Mouse (Mus musculus) left cerebral cortex, adult 8-10 months (tissue): ENCODE measurements around the gene Amigo3. TPM values are rescaled to one million over a fixed set of nuclear protein-coding genes. Genes with fewer than 3 reads are reported as not detected.
"Not testable (repeated sequence)": the region's sequence is repeated elsewhere in the genome, so short reads cannot be mapped to it uniquely, and the experiment has no call there.

ENCODE experiments used
- DNase-seq, 2 experiments: peaks; one replicate each; pipeline ENCODE4 v3.0.0; 2022; ENCODE audit warnings: low spot score in 2 of 2
- total RNA-seq, 4 experiments: library from RNA; stranded (reverse); gene quantifications; 2 replicates each; pipeline ENCODE4 v1.2.4; 2022

Gene Amigo3
- 1 to 10 TPM in 2 of 4 experiments, under 1 TPM in 2; 0.70 to 1.3 (median 1.0) TPM for total RNA-seq

DNA sequence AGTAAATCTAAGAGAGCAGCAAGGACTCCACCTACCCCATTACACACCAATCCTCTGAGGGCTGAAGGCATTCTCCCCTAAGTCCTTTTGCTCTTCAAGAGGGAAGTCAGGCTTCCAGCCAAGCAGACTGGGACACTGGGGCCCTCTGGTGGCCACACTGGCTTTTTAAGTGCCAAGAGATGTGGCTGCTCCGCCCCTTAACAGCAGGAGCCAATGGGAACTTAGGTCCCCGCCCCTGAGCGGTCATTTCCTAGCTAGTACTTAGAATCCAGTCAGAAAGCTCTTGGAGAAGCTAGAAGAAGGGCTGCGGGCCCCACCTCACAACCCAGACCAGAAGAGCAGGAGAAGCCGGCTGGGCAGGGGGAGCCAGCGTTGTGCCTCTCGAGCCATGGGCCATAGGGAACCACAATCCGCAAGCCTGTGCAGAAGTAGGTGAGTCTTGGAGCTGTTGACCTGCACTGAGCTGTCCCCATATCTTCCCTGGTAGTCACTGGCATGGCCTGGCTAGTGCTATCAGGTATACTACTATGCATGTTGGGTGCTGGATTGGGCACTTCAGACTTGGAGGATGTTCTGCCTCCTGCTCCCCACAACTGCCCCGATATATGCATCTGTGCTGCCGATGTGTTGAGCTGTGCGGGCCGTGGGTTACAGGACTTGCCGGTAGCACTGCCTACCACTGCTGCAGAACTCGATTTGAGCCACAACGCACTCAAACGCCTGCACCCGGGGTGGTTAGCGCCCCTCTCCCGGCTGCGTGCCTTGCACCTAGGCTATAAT, at the start of gene Amigo3:
TSS of gene Amigo3 (plus strand) at position 275 of the 780 bp plus-strand sequence.
- DNase-seq, result peak; percentile 92 to 98

DNA sequence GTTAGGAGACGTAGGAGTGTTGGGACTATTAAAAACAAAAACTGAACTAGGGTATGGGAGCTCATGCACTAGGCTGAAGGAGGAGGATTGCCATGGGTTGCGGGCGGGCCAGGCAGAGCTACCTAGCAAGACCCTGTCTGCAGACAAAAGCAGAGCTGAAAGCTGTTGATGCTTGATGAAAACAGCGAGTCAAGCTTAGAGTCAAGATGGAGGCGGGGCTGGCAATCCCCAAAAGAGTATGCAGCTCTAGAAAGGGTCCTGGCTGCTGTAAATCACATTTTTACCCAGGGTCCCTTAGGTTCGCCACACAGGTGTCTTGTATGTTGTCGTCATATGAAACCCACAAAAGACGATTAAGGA, 49.4 kb upstream of the Amigo3 start:
- DNase-seq, result no peak

DNA sequence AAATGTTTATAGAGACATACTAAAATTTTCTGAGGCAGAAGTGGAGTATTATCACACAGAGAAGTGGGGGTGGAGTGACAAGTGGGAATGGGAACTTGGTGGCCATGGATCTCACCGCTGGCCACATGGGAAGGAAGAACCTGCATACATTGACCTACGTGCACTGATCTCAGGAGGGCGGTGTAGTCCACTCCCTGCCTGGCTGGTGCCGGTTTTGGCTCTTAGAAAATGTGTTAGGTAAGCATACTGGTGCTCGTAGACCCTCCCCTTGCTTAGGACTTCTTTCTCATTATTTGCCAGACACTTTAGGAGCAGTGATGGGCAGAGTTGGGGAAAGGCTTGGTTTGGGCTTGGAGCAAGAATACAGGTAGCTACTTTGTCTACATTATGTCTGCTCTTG, 44.9 kb upstream of the Amigo3 start:
- DNase-seq, result no peak

DNA sequence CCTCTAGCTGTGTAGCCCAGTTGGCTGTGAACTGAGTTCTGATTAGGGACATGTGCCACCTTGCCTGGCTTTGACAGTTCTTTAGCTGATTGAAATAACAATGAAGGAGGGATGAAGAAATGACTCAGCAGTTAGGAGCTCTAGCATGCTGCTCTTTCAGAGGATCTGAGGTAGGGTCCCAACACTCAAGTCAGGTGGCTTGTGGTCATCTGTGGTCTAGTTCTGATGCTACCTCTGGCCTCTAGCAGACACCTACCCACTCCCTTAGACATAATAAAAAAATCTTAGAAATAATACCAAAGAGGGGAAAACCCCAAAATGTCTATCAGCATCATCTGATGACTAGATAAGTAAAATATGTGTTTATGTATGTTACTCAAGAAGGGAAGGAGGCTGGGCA, 42.6 kb upstream of the Amigo3 start:
- DNase-seq, result no peak

DNA sequence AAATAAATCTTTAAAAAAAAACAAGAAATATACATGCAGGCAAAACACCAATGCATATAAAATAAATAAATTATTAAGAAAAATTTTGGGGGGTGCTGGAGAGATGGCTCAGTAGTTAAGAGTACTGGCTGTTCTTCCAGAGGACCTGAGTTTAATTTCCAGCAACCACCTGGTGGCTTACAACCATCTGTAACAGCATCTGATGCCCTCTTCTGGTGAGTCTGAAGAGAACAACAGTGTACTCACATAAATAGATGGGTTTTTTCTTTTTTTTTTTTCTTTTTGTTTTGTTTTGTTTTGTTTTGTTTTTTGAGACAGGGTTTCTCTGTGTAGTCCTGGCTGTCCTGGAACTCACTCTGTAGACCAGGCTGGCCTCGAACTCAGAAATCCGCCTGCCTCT, 39.4 kb upstream of the Amigo3 start:
- not testable (repeated sequence) for DNase-seq

DNA sequence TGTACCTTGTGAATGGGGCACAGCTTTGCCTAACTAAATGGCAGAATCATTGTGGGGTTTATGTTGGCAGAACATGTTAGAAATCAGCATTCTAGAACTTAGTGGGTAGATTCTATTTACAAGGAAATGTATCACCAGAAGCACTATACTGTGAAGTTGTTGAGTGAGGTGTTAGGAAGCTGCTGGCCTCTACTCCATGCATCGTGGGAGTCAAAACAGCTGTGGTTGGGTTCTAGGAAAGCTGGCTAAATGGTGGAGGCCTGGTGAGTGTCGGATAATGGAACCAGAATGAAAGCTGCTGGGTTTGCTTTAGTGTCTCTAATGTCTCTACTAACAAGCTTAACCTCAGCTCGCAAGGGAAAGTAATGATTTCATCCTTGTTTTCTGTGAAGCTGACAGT, 35.8 kb upstream of the Amigo3 start:
- peak in 1 of 2 experiments; percentile 34 for DNase-seq

DNA sequence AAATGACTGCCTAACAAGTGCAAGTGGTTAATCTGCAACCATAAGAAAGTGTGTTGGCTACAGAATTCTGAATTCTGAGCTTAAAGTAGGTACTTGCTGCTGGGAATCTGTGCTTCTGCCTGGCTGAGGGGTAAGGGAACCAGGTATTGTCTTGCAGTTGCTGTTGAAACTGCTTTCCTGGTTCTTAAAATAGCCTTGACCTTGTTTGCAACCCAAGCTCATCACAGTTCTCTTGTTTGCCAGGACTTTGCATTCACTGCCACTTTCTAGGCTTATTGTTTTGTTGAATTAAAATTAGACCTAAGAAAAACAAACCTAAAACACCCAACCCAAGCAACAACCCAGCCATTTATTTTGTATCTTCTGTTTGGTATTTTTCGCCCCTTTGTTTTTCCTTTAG, 32.2 kb upstream of the Amigo3 start:
- DNase-seq, result no peak

DNA sequence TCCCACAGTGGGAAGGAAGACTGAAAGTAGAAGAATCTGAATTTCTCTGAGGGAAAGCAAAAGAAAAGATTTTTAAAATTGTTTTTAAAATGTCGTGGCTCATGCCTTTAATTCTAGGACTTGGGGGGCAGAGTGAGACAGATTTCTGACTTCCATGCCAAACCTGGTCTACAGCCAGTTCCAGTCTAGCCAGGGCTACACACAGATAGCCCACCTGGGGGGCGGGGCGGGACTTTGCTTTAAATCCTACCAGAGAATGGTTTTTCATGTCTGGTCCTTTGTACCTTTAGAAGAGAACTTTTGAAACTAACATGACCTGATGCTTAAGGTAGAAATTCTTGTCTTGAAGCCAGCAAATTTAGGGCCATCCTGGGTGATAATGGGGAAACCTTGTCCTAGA, 29.7 kb upstream of the Amigo3 start:
- no peak for DNase-seq

DNA sequence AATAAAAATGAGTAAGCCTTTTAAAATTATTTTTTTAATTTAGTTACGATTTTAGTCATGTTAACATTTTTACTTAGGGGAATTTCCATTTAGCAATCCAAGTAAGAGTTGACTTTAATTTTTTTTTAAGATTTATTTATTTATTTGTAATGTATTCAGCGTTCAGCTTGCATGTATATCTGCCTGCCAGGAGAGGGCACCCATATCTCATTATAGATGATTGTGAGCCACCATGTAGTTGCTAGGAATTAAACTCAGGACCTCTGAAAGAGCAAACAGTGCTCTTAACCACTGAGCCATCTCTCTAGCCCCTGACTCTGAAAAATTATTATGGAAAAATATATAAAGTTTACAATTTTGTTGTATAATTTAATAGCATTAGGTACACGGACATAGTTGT, 26.4 kb upstream of the Amigo3 start:
- DNase-seq, result no peak

DNA sequence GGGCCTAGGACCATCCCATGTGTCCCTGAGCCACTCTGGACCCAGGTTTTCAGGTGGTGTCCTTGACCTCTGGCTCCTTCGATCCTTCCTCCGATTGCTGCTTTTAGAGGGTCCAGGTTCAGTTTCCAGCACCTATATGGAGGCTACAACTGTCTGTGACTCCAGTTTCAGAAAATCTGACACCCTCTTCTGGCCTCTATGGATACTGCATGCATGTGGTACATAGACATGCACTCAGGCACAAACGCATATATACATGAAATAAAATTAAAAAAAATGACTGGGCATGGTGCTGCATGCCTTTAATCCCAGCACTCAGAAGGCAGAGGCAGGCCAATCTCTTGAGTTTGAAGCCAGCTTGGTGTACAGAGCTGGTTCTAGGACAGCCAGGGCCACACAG, 25.1 kb upstream of the Amigo3 start:
- DNase-seq, result no peak

DNA sequence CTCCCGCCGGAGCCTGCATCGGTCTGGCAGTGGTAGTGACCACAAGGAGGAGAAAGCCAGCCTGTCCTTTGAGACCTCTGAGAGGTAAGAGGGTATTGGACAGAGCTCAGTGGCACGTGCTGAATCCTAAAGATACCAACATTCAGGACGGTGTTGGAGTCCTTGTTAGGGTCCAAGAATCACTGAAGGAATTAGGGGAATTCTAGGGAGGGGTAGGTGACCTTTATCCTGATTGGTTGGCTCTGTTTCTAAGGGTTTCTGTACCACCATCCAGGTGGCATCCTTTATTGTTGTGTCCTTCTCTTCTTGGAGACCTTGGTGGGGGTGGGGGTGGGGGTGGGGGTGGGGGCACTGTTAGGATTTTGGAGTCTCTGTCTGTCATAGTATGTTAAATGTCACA, 20.8 kb upstream of the Amigo3 start:
- no peak for DNase-seq

DNA sequence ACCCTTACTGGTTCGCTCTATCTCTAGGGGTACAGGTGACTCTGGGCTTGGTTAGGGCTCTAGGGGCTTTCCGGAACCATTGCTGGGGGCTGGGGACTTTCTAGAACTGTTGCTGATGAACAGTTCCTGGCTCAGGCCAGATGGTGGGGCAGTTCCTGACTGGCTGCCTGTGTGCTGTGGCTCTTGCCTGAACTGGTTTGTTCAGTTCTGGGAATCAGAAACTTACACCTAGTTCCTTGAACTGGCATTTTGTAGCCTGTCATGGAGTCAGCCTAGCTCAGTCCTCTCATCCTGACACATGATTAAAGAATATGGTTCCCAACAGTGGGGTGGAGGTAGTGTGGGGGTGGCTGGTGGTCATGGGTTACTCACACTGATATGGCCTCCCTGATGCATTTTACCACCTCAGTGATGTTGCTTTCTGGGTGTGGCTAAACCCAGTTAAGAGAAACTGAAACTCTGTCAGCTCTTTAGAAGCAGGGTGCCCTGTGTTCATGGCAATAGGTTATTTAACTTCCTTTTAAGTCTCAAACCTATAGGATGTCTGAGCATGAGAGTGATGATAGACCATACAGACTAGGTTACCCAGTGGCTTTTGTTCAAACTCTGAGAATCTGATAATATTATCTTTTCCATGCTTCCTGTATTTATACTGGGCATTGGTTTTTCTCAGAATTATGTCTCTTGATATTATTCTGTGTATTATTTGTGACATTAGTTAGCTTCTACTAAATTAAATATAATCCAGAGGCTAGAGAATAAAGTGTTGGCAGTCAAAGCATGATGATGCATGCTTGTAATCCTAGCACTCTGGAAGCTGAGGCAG, 17.4 kb upstream of the Amigo3 start:
- no peak for DNase-seq

DNA sequence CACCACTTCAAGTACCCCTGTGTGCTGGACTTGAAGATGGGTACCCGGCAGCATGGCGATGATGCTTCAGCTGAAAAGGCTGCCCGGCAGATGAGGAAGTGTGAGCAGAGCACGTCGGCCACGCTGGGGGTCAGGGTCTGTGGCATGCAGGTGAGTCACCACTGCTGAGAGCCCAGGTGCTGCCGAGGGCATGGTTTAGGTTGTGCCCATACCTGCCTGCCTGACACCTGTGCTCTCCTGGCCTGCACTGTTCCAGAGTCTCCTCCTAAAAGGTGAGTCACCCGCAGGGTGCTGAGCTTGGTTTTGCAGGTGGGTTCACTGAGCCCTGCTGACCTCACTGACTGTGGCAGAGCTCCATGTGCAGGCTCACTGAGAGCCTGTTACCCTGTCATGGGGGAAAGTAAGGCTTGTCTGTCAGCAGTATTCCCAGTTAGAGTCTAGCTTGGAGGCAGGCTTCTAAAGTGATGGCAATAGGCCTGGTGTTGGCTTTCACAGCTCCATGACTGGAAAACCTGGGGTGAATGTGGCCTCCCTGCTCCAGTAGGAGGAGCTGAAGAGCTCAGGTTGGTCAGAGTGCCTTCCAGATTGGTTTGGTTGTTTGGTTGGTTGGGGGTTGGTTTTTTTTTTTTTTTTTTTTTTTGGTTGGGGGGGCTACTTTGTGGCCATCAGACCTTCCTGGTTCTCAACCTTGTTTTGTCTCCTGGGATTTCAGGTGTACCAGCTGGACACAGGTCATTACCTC, 8.0 kb upstream of the Amigo3 start:
- no peak for DNase-seq

DNA sequence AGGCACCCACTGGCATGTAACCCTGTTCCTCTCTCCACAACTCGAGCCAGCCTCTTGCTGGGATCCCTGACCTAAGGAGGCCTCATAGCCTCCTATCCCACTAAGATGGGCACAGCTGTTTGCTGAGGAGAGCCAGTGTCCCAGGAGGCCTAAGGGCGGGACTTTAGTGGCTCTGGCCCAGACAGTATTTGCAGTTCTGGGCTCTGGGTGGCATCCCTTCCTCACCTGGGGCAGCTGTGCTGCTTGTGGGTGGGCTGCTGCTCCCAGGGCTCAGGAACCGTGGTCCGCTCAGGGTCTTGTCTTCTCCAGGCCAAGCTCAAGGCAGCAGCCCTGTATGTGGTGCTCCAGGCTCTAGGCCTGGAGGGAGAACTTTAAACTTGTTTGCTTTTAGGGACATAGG, 6.4 kb upstream of the Amigo3 start:
- DNase-seq, result no peak

DNA sequence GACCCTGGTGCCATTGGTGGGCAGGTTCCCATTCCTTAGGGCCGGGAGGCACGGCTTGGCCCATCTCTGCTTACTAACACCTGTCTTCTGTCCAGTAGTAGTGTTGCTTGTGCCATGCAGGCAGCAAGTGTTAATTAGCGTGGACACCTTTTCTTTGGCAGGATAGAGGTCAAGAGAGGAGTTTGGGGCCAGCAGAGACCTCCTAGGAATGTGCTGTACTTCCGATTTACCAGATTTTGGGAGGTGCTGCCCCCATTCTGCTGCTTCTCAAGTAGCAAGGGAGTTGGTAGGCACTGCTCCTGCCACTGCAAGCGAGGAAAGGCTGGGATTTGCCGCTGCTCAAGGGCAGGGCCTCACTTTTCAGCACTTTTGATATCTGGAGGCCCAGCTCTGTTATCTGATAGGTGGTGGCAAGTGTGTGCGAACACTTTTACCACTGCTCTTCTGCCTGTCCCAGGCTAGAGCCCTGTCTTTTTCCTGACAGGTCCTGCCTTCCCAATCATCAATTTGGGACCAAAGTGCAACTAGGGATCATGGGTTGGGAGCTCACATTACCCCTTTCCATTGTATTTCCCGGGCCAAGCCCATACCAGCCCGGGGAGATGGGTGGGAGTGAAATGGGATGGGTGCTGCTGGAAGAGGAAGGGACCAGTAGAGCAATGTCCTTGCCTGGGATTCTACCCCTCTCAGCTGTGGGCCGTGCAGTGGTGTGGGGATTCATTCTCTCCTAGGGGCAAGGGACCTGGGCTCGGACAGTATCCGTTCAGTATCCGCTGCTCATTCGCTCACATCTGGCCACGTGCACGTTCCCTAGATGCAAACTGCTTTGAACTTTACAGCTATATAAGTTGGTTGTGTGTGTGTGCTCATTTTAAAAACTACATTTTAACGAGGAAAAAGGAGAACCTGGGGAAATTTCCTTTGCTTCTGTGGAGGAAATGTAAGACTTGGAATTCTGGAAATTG, 5.1 kb upstream of the Amigo3 start:
- DNase-seq, result no peak

DNA sequence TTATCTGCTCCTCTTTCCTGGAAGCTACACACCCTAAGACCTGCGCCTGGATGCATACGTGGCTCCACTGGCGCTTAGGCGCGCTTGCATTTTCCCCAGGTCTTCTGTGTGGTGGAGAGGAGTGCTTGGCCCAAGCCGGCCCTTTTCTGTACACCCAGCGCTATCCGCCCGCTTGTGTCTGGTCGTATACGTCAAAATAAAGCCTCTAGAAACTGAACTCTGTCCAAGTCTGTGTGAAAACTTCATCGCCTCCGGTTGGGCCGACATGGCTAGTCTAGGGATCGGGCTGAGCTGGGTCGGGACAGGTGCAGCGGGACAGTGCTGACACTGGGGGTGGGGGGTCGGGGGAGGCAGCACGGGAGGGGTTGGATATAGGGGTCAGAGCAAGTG, 4.4 kb upstream of the Amigo3 start:
- DNase-seq, result no peak

DNA sequence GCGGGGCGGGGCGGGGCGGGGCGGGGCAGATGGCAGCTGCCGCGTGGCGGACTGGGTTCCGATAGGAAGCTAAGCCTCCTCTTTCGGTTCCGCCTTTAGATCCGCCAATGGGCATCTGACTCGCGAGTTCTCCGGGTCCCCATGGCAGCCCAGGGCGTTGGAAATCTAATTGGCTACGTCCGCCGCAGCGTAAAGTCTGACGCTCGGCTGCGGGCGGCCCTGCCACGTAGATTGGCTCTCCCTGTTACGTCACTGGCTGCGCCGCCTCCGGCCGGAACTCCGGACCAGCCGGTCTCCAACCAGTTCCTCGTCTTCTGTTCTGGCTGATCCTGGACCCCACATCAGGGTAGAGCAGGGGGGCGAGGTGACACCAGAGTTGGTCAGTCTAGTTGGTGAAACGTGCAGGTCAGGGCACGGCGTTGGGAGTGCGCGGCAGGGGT, 3.9 kb upstream of the Amigo3 start, which contains the start of gene Gmppb:
TSS of gene Gmppb (plus strand) at position 227 of the 440 bp plus-strand sequence.
- peak; percentile 84 to 97 for DNase-seq

DNA sequence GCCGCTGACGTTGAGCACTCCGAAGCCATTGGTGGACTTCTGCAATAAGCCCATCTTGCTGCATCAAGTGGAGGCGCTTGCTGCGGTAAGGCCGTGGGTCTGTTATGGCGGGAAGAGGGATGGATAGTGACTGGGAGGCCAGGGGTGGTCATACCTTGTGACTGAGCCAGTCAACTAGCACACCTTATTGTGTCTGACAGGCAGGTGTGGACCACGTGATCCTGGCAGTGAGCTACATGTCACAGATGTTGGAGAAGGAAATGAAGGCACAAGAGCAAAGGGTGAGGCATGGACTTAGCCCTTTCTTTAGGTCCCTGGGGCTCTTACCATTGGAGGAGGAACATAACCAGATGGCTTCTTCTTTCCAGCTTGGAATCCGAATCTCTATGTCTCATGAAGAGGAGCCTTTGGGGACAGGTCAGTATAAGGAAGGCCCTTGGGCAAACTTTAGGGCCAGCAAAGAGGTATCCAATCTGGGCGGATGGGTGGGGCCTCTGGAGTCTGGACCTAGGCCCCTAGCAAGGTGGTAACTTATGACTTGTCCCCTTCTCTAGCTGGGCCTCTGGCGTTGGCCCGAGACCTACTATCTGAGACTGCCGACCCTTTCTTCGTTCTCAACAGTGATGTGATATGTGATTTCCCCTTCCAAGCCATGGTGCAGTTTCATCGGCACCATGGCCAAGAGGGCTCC, 3.3 kb upstream of the Amigo3 start:
- no peak for DNase-seq

DNA sequence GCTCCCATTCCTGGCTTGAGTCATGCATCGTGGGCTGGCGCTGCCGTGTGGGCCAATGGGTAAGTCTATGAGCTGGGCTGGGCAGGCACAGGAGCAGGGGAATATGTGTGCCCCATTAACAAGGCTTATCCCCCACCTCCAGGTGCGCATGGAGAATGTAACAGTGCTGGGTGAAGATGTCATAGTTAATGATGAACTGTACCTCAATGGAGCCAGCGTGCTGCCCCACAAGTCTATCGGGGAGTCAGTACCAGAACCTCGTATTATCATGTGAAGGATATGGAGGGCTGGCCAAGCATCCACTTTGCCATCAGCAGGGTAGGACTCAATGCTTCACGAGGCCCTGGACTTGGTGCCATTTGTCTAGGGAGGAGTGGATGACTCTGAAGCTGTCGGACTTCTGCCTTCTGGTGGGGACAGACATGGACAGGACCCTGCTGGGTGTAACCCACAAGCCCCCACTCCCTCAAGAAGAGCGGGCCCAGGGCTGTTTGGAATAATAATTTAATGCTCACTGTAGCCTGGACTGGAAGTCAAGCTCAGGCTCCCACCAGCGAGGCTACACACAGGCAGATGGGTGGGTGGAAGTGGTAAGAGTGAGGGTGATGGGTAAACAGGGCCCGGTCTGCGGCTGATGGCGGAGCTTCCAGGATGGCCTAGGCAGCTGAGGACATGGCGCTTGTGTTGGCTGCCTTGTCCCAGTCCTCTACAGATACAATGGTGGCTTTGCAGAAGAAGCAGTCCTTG, 1.6 kb upstream of the Amigo3 start:
- no peak for DNase-seq

DNA sequence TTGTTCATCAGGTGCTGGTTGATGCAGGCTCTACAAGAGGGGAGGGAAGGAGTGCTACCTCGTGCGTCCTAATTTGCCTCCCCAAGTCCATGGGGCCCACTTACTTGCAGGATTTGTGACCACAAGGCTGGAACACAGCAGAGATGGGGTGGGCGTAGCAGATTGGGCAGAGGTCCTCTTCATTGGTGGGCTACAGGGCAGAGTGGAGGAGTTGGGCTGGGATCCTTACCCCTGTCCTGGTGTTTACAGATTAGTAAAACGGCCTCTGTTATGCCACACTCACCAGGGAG, 1.1 kb upstream of the Amigo3 start:
- DNase-seq, result no peak
